Mouse (Mus musculus) urinary bladder, postnatal 10 days (tissue): ENCODE measurements around the gene Tecpr2.

ENCODE experiments used
- DNase-seq: peaks from one replicate; pipeline ENCODE4 v3.0.0; 2022; ENCODE audit warnings: low spot score

The Tecpr2 gene

GRCm38 (mm10) chr12:110865571-110865970, 23.5 kb upstream of the Tecpr2 start:
- DNase-seq: no peak

DNA sequence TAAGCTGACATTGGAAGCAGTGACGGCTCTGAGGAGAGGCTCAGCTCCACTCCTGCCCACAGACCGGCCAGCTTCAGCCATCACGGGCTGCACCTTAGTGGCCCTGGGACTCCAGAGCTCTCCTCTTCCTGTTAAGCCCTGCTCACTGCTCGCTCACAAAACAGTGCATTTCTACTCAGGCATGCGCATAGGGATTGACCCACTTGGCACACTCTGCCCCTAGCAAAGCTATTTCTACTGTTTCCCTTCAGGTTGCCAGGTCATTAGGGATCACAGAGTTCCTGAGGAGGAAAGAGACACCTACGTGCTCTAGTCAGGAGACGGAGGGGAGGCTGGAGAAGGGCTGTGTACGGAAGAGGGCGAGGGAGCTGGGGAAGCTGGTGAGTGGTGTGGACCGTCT, 23.1 kb upstream of the Tecpr2 start:
- no peak for DNase-seq

DNA sequence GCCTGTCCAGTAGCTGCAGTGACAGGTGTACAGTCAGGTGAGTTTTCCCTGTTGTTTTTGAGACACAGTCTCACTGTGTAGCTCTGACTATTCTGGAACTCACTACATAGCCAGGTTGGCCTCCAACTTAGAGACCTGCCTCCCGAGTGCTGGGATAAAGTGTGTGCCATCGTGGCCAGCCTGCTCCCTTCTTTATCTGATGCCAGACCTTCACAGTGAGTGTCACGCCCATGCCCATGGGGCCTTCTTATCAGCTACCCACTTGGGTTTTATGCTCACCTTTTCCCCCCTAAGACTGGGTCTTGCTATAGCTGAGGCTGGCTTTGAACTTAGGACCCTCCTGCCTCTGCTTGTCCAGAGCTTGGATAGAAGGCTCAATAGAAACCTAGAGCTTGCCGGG, 19.0 kb upstream of the Tecpr2 start:
- DNase-seq: no peak

DNA sequence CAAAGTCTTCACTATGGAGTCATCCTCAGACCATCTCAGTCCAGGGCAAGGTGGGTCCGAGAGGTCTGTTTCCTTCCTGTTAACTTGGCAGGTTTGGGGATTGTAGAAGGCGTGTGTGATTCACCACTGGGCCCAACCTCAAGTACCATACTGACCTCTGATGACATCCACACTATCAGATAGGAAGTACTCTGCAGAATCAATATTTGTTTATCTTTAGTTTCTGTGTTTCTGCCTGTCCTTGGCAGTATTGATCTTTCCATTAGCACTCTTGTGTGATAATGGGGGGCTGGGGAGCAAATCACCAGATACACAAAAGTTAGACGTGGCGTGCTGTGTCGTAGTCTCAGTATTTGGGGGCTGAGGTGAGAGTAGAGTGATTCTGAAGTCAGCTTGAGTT, 17.8 kb upstream of the Tecpr2 start:
- DNase-seq: no peak

DNA sequence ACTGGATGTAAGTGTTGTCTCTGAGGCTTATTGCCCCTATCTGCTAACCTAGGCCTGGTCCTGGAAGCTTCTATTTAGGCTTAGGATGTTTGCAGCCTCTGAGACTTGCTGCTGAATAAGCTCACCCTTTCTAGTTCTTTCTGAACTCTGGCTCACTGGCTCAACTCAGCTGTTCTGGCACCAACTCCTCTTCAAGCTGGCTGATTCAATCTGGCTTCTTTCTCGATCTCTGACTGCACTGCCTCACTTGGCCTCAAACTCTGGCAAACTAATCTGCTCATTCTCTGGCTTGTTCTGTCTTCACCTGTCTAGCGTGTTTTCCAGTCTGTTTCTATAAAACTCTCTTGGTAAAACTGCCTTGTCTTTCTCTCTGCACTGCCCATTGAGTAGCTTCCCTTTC, 13.7 kb upstream of the Tecpr2 start:
- DNase-seq: no peak

DNA sequence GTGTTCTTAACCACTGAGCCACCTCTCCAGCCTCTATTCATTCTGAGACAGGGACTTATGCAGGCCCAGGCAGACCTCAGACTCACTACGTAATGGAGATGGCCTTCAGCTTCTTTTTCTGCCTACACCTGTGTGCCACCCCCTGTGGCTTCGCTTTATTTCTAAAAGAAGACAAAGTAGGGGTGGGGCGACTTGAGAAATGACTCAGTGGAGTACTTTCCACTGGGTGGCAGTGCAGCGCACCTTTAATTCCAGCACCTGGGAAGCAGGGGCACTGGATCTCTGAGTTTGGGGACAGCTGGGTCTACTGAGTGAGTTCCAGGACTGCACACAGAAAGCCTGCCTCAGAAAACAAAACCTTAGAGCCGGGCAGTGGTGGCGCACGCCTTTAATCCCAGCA, 6.8 kb upstream of the Tecpr2 start:
- DNase-seq: no peak

- DNase-seq: no peak
Observed at GRCm38 (mm10) chr12:110885251-110885650, 3.8 kb upstream of the Tecpr2 start.

DNA sequence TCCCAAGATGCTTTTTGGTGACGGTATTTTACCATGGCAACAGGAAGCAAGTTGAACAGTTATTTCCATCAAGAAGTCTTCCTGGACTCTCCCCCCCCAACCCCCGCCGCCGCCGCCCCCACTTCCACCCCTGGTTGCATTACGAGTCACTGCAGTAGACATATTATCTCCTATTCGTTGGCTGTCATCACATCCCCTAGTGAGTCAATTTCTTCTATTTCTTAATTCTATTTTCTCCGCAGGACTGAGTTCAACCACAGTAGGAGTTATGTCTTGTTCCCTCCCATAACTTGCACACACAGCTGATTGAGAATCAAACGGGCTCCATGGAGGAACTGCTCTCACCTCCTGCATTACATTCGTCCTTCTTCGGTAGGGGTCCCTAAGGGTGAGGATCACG, 958 bp upstream of the Tecpr2 start:
- DNase-seq: no peak

DNA sequence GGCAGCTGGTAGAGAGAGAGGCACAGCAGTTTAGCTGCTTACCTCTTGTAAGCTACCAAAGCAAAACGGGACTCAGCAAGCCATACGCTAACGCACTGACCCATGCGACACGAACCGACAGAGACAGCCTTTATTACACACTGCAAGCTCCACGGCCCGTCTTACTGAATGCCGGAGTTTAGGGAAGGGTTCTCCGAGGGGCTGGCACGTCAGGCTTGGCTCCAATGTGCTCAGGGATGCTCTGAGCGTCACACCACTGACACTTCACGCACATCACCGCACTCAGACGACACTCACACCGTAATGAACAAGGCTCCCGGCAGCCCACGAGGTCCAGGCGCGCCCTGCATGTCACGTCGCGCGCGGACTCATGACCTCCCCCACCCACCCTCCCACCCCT, 458 bp upstream of the Tecpr2 start:
- no peak for DNase-seq

DNA sequence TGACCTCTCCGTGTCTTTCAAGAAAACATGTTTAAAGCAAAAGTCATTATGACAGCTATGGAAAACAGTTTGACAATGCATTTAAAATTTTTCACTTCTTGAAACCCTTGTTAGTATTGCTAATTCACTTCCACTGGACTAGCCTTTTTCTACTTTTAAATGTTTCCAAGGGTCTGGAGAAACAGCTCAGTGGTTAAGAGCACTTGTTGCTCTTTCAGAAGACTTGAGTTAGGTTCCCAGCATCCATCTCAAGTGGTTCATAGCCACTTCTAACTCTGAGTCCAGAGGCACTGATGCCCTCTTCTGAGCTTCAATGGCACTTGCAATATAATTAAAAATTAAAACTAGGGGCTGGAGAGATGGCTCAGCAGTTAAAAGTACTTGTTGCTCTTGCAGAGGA, 2.8 kb downstream of the Tecpr2 start:
- DNase-seq: no peak

DNA sequence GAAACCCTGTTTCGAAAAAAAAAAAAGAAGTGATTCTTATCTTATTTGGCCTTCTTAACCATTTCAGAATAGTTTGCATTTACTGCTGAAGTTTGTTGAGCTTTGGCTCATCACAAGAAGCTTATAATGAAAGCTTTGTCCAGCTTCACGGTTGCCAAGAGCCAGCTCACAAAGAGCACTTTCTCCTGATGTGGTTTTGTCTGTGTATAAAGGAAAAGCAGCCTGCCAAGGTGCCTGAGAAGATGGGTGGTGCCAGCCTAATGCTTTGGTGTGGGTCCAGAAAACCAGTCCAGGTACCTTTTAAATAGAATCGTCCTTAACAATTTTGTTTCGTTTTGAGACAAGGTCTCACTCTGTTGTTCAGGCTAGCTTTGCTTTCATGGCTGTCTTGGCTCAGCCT, 13.0 kb downstream of the Tecpr2 start:
- DNase-seq: no peak

DNA sequence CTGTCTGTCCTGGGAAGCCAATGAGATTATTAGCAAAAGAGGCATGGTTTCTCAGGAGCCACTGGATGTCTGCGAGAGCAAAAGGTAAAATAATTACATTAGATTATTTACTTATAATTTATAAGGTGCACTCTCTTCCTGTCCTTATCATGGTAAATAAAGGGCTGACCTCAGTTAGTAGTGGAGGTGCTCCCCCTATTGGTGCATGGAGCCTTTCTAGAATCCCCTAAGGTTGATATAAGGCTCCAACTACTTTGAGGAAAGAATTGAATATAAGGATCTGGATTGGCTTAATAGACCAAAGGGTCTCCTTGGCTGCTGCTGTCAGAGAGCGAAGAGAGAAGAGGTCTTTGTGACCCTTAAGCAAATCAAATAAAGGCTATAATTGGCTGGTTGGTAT, 14.5 kb downstream of the Tecpr2 start:
- no peak for DNase-seq

- DNase-seq: no peak
Observed at GRCm38 (mm10) chr12:110907845-110908244, 18.8 kb downstream of the Tecpr2 start.

GRCm38 (mm10) chr12:110909962-110910361, 20.9 kb downstream of the Tecpr2 start:
- no peak for DNase-seq

GRCm38 (mm10) chr12:110915761-110916160, 26.7 kb downstream of the Tecpr2 start:
- no peak for DNase-seq

- no peak for DNase-seq
Observed at GRCm38 (mm10) chr12:110920254-110920653, 31.2 kb downstream of the Tecpr2 start.

DNA sequence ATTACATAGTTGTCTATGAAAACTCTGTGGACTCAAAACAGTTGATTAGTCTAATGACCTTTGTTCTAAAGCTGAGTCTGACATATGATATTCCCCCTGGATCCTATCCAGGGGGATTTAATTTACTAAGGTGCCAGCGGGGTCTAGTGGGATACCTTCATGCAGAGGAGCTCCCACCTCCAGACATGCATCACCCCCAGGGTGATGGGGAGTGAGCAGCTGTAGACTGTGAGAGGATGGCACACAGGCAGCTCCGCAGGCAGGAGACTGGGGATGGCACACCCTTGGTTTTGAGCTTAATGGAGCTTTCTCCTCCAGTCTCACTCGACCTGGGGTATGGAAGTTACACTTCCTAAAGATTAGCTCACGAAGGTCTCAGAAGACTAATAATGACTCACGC, 32.5 kb downstream of the Tecpr2 start:
- DNase-seq: no peak

DNA sequence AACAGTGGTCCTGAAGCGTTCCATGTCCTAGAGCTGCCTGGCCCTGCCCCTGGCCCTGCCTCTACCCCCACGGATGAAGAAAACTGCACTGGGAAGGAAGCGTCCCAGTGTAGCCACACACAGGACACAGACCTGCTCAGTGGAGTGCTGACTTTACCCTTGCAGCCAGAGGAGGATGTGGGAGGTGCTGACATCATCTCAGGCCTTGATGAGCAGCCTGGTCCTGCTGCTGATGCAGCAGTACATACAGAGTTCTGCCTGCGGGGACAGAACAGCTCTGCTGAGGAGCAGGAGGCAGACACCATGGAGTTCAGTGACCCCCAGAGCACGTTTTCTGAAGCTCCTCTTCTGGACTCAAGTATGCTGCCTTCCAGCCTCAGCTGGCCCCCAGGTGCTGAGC, 43.8 kb downstream of the Tecpr2 start:
- DNase-seq: no peak

GRCm38 (mm10) chr12:110935983-110936620, 47.0 kb downstream of the Tecpr2 start:
- DNase-seq: peak; percentile 38

GRCm38 (mm10) chr12:110937496-110937895, 48.4 kb downstream of the Tecpr2 start:
- no peak for DNase-seq

- no peak for DNase-seq
Observed at GRCm38 (mm10) chr12:110939385-110939784, 50.3 kb downstream of the Tecpr2 start.

- DNase-seq: no peak
Observed at GRCm38 (mm10) chr12:110940869-110941268, 51.8 kb downstream of the Tecpr2 start.

DNA sequence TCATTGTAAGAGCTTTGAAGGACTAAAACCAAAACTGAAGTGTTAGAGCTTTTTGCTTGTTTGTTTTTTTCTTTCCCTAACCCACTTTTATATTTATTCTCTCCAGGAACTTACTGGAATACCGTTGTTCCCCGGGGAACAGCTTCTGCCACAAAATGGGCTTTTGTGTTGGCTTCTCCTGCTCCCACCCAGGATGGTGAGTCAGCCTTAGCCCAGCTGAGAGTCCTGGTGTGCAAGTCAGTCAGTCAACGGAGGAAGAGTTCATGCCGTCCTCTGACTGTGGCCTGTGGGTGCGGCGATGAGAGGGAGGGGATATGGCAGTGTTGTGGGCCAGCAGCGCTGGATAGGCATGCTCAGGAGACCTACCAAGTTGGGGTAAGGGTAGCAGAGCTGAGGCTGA, 57.2 kb downstream of the Tecpr2 start:
- DNase-seq: no peak

DNA sequence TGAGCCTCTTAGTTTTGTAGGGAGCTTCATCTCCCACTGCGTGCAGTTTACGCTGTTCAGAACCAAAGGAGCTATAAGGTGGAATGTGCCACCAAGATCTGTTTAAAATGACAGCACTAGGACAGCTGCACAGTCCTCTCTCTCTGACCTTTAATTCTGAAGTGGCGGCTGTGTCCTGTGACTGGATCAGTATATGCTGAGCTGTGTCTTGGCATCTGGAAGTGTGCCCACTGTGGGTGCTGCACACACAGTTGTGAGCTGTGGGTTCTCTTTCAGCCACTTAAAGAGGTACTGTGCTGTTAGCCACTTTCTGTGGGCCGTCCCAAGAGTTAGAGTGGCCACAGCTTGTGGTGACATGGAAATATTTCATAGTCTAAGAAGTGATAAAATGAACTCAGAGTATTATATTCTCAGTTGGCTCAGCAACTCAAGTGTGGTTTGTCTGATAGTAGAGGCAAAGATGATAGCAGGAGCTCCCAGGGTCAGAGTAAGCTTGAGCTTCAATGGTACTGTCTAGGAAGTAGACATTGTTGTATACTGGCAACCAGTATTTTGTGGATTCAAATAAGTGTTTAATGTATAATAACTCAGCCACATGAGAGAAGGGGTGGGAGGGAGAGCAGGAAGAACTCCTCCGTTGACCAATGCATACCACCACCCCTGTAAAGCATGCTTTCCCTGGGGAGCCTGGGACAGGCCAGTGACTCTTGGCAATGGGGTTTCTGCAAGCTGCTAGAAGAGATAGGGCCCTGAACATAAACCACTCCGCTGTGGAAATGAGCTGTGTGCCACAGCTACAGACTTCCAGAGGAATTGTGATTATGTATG, 59.2 kb downstream of the Tecpr2 start:
- no peak for DNase-seq
